Mouse (Mus musculus) small intestine, adult 2 months (tissue): ENCODE results near the gene Asl.

Experiments
- CTCF ChIP-seq: fragments of 200-500 bp; IDR thresholded peaks from 2 replicates; pipeline ENCODE4 v1.5.1; 2012; ENCODE audit warnings: low read depth, mild to moderate bottlenecking, control low read depth, inconsistent platforms, low read length, moderate library complexity, mixed read lengths; ENCODE audit not compliant: insufficient replicate concordance, insufficient read length; ENCODE audit errors: extremely low read depth
- POLR2A ChIP-seq: fragments of 200-500 bp; IDR thresholded peaks from 2 replicates; pipeline ENCODE4 v1.6.1; 2012; ENCODE audit warnings: low read depth, mild to moderate bottlenecking, control low read depth, inconsistent platforms, low read length, moderate library complexity

GRCm38 (mm10) chr5:129991898-129992297 is 37.1 kb downstream of the Asl start:
- TF ChIP-seq POLR2A (no peak), CTCF (no peak)
